Mouse (Mus musculus) megakaryocyte, embryonic 14.5 days (primary cell): ENCODE data around the gene Trmt1.

ENCODE experiments used
- FLI1 ChIP-seq: IDR thresholded peaks from 2 replicates; pipeline ENCODE4 v1.6.1; 2012; ENCODE audit warnings: low read length, inconsistent platforms, mixed read lengths
- GATA1 ChIP-seq: IDR thresholded peaks from 3 replicates; pipeline ENCODE4 v1.6.1; 2012; ENCODE audit warnings: mixed read lengths, low read length, inconsistent platforms, borderline replicate concordance

DNA sequence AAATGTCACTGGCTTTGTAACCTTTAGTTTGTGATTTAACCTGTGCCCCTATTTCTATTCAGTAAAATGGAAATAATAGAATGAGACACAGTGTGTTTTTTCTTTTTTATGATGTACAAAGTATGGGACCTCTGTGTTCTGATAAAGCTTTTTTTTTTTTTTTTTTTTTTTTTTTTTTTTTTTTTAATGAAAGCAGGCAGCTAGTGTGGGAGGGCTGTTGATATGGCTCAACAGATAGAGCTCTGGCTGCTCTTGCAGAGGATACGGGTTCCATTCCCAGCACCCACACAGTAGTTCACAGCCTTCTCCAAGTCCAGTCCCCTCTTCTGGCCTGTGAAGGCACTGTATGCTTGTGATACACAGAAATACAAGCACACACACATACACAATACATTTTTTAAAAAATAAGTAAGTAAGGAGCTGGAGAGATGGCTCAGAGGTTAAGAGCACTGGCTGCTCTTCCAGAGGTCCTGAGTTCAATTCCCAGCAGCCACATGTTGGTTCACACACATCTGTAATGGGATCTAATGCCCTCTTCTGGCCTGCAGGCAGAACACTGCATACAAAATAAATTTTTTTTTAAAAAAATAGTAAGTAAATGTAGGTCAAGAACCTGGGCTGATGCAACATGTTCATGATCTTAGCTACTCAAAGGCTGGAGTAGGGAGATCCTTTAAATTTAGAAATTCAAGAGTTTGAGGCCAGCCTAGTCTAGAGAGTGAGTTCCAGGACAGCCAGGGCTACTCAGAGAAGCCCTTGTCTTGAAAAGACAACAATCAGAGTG lies 44.3 kb upstream of the Trmt1 start:
- TF ChIP-seq GATA1 (no peak), FLI1 (no peak)
